Mouse (Mus musculus): ENCODE results near the gene Tbx1. TPM values are rescaled to one million over a fixed set of nuclear protein-coding genes. Genes with fewer than 3 reads are reported as not detected.

Tbx1 gene
- total RNA-seq, 1 experiment = 0.27 TPM

- Histone ChIP-seq H3K9me3 (ENCODE audit: control insufficient read depth, insufficient read depth, low read depth, low read length) (no peaks in the 10 kb centered on the region), H3K9ac (ENCODE audit: insufficient read depth, low read depth, low read length, poor library complexity, severe bottlenecking) (no peak overlapping the region), H3K4me1 (ENCODE audit: control insufficient read depth in 2 of 2, insufficient read depth in 2 of 2, low read length in 2 of 2, poor library complexity in 1 of 2) (no peaks in the 10 kb centered on the region), H3K36me3 (ENCODE audit: control insufficient read depth, insufficient read depth, low read length, poor library complexity, severe bottlenecking) (no peaks in the 10 kb centered on the region), H3K27ac (ENCODE audit: insufficient read depth, low read depth, low read length, poor library complexity, severe bottlenecking) (no peak overlapping the region), H3K4me3 (ENCODE audit: insufficient read depth in 1 of 2, low read depth in 1 of 2, low read length in 2 of 2, poor library complexity in 1 of 2, severe bottlenecking in 1 of 2) (no peak overlapping the region)
- in situ Hi-C loops (cut with MboI; ENCODE audit: low sequenced_read_pairs in 2 of 2, unreplicated experiment in 2 of 2) = loop anchor here in 1 of 2 experiments (25.0 kb wide), 1 partner anchor 789 kb away; no protein-coding TSS in a partner anchor
- TF ChIP-seq CHD2 (IDR thresholded peaks at IDR 0.05; ENCODE audit: low read depth, low read length) (no peak), ZC3H11A (IDR thresholded peaks at IDR 0.05; ENCODE audit: borderline replicate concordance, low read depth, low read length) (no peak), ZNF384 (IDR thresholded peaks at IDR 0.05; ENCODE audit: low read depth, low read length) (no peak), HCFC1 (IDR thresholded peaks at IDR 0.05; ENCODE audit: borderline replicate concordance, insufficient read depth, low read length) (no peak), MAFK (IDR thresholded peaks at IDR 0.05; ENCODE audit: insufficient read depth, low read depth, low read length) (no peak)
- DNase-seq (ENCODE audit: low read depth, low spot score) = no peak
Measured at GRCm38 (mm10) chr16:18601447-18601846, 11.0 kb upstream of the Tbx1 start.

- TF ChIP-seq ZNF384 (IDR thresholded peaks at IDR 0.05; ENCODE audit: low read depth, low read length) = no peak
- no peak for TF ChIP-seq ZC3H11A (IDR thresholded peaks at IDR 0.05; ENCODE audit: borderline replicate concordance, low read depth, low read length)
- TF ChIP-seq MAFK (IDR thresholded peaks at IDR 0.05; ENCODE audit: insufficient read depth, low read depth, low read length) = no peak
- no peak for TF ChIP-seq CHD2 (IDR thresholded peaks at IDR 0.05; ENCODE audit: low read depth, low read length)
- TF ChIP-seq HCFC1 (IDR thresholded peaks at IDR 0.05; ENCODE audit: borderline replicate concordance, insufficient read depth, low read length) = no peak
- Histone ChIP-seq H3K36me3 (ENCODE audit: control insufficient read depth, insufficient read depth, low read length, poor library complexity, severe bottlenecking) (no peaks in the 10 kb centered on the region), H3K9me3 (ENCODE audit: control insufficient read depth, insufficient read depth, low read depth, low read length) (no peaks in the 10 kb centered on the region), H3K4me1 (ENCODE audit: control insufficient read depth in 2 of 2, insufficient read depth in 2 of 2, low read length in 2 of 2, poor library complexity in 1 of 2) (no peaks in the 10 kb centered on the region), H3K4me3 (ENCODE audit: insufficient read depth in 1 of 2, low read depth in 1 of 2, low read length in 2 of 2, poor library complexity in 1 of 2, severe bottlenecking in 1 of 2) (no peak overlapping the region), H3K9ac (ENCODE audit: insufficient read depth, low read depth, low read length, poor library complexity, severe bottlenecking) (no peak overlapping the region), H3K27ac (ENCODE audit: insufficient read depth, low read depth, low read length, poor library complexity, severe bottlenecking) (no peak overlapping the region)
- no peak for DNase-seq (ENCODE audit: low read depth, low spot score)
- in situ Hi-C loops (cut with MboI; ENCODE audit: low sequenced_read_pairs in 2 of 2, unreplicated experiment in 2 of 2) = no loop called here
Measured at GRCm38 (mm10) chr16:18598006-18598405, 7.5 kb upstream of the Tbx1 start.

DNA sequence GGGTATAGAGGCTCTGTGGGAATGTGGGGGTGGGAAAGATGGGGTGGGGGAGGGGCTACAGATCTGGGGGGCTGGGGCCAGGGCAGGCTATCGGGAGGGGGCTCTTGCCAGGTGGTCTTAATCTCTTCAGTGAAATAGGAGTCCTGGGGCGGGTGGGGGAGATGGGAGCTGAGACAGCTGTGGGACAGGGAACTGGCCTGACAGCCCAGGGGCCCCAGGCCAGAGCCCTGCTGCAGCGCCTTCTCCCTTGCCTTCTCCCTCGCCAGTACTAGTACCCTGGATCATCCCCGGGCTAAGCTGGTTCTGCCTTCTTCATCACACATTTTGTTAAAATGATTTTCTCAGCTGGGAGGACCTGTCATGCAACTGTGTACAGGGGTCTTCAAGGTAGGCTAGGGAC, 5.8 kb upstream of the Tbx1 start:
- Histone ChIP-seq H3K9ac (ENCODE audit: insufficient read depth, low read depth, low read length, poor library complexity, severe bottlenecking) (no peak overlapping the region), H3K4me1 (ENCODE audit: control insufficient read depth in 2 of 2, insufficient read depth in 2 of 2, low read length in 2 of 2, poor library complexity in 1 of 2) (peaks cover 0 to 2% of the 10 kb centered on the region in 2 experiments; a peak in 1 of 4 replicates), H3K4me3 (ENCODE audit: insufficient read depth in 1 of 2, low read depth in 1 of 2, low read length in 2 of 2, poor library complexity in 1 of 2, severe bottlenecking in 1 of 2) (no peak overlapping the region), H3K9me3 (ENCODE audit: control insufficient read depth, insufficient read depth, low read depth, low read length) (no peaks in the 10 kb centered on the region), H3K27ac (ENCODE audit: insufficient read depth, low read depth, low read length, poor library complexity, severe bottlenecking) (no peak overlapping the region), H3K36me3 (ENCODE audit: control insufficient read depth, insufficient read depth, low read length, poor library complexity, severe bottlenecking) (no peaks in the 10 kb centered on the region)
- no peak for DNase-seq (ENCODE audit: low read depth, low spot score)
- in situ Hi-C loops (cut with MboI; ENCODE audit: low sequenced_read_pairs in 2 of 2, unreplicated experiment in 2 of 2) = no loop called here
- TF ChIP-seq HCFC1 (IDR thresholded peaks at IDR 0.05; ENCODE audit: borderline replicate concordance, insufficient read depth, low read length) (no peak), ZNF384 (IDR thresholded peaks at IDR 0.05; ENCODE audit: low read depth, low read length) (no peak), MAFK (IDR thresholded peaks at IDR 0.05; ENCODE audit: insufficient read depth, low read depth, low read length) (no peak), CHD2 (IDR thresholded peaks at IDR 0.05; ENCODE audit: low read depth, low read length) (no peak), ZC3H11A (IDR thresholded peaks at IDR 0.05; ENCODE audit: borderline replicate concordance, low read depth, low read length) (no peak)

DNA sequence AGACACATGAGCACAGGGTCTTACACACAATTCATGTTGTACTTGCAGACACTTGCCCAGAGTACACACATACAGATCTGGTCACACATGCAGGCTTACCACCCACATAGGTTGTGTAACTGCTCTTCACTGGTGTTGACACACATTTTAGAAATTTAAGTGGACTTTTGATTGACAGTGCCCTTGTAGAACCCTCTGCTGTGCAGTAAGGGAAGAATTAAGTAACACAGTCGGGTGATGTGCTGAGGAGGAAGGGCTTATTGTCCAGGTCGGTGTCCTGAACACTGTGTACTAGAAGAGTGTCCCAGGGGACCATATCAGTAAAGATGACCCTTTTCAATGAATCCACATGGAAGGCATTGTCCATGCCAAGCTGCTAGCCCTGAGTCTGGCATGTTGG, 3.5 kb upstream of the Tbx1 start:
- Histone ChIP-seq H3K27ac (ENCODE audit: insufficient read depth, low read depth, low read length, poor library complexity, severe bottlenecking) (no peak overlapping the region), H3K36me3 (ENCODE audit: control insufficient read depth, insufficient read depth, low read length, poor library complexity, severe bottlenecking) (no peaks in the 10 kb centered on the region), H3K9me3 (ENCODE audit: control insufficient read depth, insufficient read depth, low read depth, low read length) (no peaks in the 10 kb centered on the region), H3K4me1 (ENCODE audit: control insufficient read depth in 2 of 2, insufficient read depth in 2 of 2, low read length in 2 of 2, poor library complexity in 1 of 2) (peaks cover 0 to 2% of the 10 kb centered on the region in 2 experiments; a peak in 1 of 4 replicates), H3K9ac (ENCODE audit: insufficient read depth, low read depth, low read length, poor library complexity, severe bottlenecking) (no peak overlapping the region), H3K4me3 (ENCODE audit: insufficient read depth in 1 of 2, low read depth in 1 of 2, low read length in 2 of 2, poor library complexity in 1 of 2, severe bottlenecking in 1 of 2) (no peak overlapping the region)
- in situ Hi-C loops (cut with MboI; ENCODE audit: low sequenced_read_pairs in 2 of 2, unreplicated experiment in 2 of 2) = no loop called here
- TF ChIP-seq CHD2 (IDR thresholded peaks at IDR 0.05; ENCODE audit: low read depth, low read length) (no peak), MAFK (IDR thresholded peaks at IDR 0.05; ENCODE audit: insufficient read depth, low read depth, low read length) (no peak), ZNF384 (IDR thresholded peaks at IDR 0.05; ENCODE audit: low read depth, low read length) (no peak), HCFC1 (IDR thresholded peaks at IDR 0.05; ENCODE audit: borderline replicate concordance, insufficient read depth, low read length) (no peak), ZC3H11A (IDR thresholded peaks at IDR 0.05; ENCODE audit: borderline replicate concordance, low read depth, low read length) (no peak)
- no peak for DNase-seq (ENCODE audit: low read depth, low spot score)
